Mouse (Mus musculus) stomach, embryonic 15.5 days (tissue): Measurements from ENCODE around the gene Dtl. TPM values are rescaled to one million over a fixed set of nuclear protein-coding genes. Genes with fewer than 3 reads are reported as not detected.

ENCODE experiments used
- ATAC-seq: fragments of 200-750 bp; cut with Nextera tagmentation; 2 replicates; pipeline ENCODE4 v1.8.0; 2017; ENCODE audit warnings: low read depth, moderate number of reproducible peaks, moderate TSS enrichment; ENCODE audit not compliant: insufficient read depth, low FRiP score
- H3K27ac ChIP-seq: fragments of 300-500 bp; sonication (generic); 2 replicates; pipeline ENCODE4 v1.5.1; 2015; ENCODE audit warnings: mild to moderate bottlenecking, inconsistent platforms
- H3K27me3 ChIP-seq: fragments of 300-500 bp; sonication (generic); replicated peaks from 2 replicates; pipeline ENCODE4 v1.6.1; 2015; ENCODE audit warnings: inconsistent platforms
- H3K36me3 ChIP-seq: fragments of 300-500 bp; sonication (generic); 2 replicates; pipeline ENCODE4 v1.6.1; 2015; ENCODE audit warnings: inconsistent platforms
- H3K4me1 ChIP-seq: fragments of 300-500 bp; sonication (generic); 2 replicates; pipeline ENCODE4 v1.6.1; 2015; ENCODE audit warnings: inconsistent platforms
- H3K4me2 ChIP-seq: fragments of 300-500 bp; sonication (generic); 2 replicates; pipeline ENCODE4 v1.6.1; 2015; ENCODE audit warnings: mild to moderate bottlenecking, inconsistent platforms
- H3K4me3 ChIP-seq: fragments of 300-500 bp; sonication (generic); replicated peaks from 2 replicates; pipeline ENCODE4 v1.5.1; 2015; ENCODE audit warnings: inconsistent platforms
- H3K9ac ChIP-seq: fragments of 300-500 bp; sonication (generic); 2 replicates; pipeline ENCODE4 v1.6.1; 2015; ENCODE audit warnings: inconsistent platforms
- H3K9me3 ChIP-seq: fragments of 300-500 bp; sonication (generic); 2 replicates; pipeline ENCODE4 v1.6.1; 2016; ENCODE audit warnings: inconsistent platforms
- WGBS: fragments of 180-500 bp; shearing (Covaris S2); methylation state at CpG from one replicate; pipeline ENCODE4 v1.1.7; 2015; 5-methylcytosine and 5-hydroxymethylcytosine counted together
- polyA plus RNA-seq: library from polyadenylated mRNA; unstranded; fragments of >200 nt; fragmentation: Nextera tagmentation; extraction: Ambion mirVana; gene quantifications from 2 replicates; pipeline ENCODE4 v1.2.1, GENCODE M21; 2015

Gene Dtl
- polyA plus RNA-seq, 1 experiment from 2014 or later = 41.8 TPM

DNA sequence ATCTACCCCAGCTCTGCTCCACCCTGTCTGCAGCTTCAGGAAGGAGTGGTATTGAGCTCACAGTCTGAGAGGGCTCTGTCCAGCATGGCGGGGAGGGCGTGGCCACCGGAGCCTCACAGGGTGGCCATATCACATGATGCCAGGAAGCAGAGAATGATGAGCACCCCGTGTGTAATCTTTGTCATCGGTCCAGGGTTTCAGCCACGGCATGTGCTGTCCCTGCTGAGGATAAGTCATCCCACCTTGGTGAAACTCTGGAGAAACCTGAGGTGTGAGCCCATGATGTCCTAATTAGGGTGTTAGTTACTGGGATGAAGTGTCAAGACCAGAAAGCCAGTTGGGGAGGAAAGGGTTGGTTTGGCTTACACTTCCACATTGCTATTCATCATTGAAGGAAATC, 33.7 kb upstream of the Dtl start:
- WGBS = 88% methylated on average over 6 of the region's 6 CpGs
- no peak overlapping the region for H3K4me2 ChIP-seq
- H3K27me3 ChIP-seq = no peaks in the 10 kb centered on the region
- no peak for ATAC-seq
- H3K27ac ChIP-seq = no peak overlapping the region
- H3K9ac ChIP-seq = no peak overlapping the region
- H3K9me3 ChIP-seq = no peaks in the 10 kb centered on the region
- no peak overlapping the region for H3K4me3 ChIP-seq
- H3K4me1 ChIP-seq = no peaks in the 10 kb centered on the region
- peaks cover 77% of the 10 kb centered on the region for H3K36me3 ChIP-seq

DNA sequence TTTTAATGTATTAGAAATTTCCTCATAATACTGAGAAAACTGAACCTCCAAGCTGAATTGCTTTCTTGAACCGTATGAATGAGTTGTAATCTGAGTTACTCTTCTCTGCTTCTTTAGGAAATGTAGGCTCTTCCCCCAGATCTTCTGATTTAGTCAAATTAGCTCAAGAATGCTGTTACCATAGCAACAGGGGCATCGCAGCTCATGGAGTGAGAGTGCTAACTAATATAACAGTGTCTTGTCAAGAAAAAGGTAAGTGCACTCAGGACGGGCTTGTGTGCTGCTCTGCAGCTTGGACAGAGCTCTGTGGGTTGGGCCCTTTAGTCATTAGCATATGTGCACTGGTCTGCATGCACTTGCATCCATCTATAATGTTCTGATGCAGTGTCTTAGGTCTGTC, 29.3 kb upstream of the Dtl start:
- no peaks in the 10 kb centered on the region for H3K4me1 ChIP-seq
- no peak for ATAC-seq
- H3K27ac ChIP-seq = no peak overlapping the region
- H3K27me3 ChIP-seq = no peaks in the 10 kb centered on the region
- no peaks in the 10 kb centered on the region for H3K9me3 ChIP-seq
- no peak overlapping the region for H3K4me3 ChIP-seq
- H3K4me2 ChIP-seq = no peak overlapping the region
- WGBS = 80% methylated on average over 3 of the region's 3 CpGs
- peaks cover 52% of the 10 kb centered on the region for H3K36me3 ChIP-seq
- no peak overlapping the region for H3K9ac ChIP-seq

DNA sequence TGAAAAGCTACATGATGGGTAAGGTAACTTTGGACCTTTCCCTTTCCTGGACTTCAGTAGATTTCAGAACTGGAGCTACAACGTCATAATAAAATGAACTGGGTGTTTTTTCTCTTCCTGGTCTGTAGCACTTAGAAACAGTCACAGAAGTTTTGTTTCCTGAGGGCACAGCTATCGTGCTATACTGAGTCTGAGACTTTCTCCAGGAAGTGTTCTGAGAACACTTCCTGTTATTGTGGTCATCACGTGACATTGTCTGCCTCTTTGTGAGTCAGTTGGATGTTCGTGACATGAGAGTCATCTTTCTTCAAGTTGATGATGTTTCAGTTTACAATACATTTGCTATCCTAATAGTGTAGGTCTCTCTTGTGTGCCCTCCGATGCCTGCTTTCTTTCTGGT, 23.9 kb upstream of the Dtl start:
- H3K27ac ChIP-seq = no peak overlapping the region
- ATAC-seq = no peak
- H3K27me3 ChIP-seq = no peaks in the 10 kb centered on the region
- H3K4me1 ChIP-seq = no peaks in the 10 kb centered on the region
- no peak overlapping the region for H3K4me3 ChIP-seq
- WGBS = 73% methylated on average over 5 of the region's 5 CpGs
- no peaks in the 10 kb centered on the region for H3K9me3 ChIP-seq
- H3K36me3 ChIP-seq = peaks cover 30% of the 10 kb centered on the region
- H3K4me2 ChIP-seq = no peak overlapping the region
- H3K9ac ChIP-seq = no peak overlapping the region

DNA sequence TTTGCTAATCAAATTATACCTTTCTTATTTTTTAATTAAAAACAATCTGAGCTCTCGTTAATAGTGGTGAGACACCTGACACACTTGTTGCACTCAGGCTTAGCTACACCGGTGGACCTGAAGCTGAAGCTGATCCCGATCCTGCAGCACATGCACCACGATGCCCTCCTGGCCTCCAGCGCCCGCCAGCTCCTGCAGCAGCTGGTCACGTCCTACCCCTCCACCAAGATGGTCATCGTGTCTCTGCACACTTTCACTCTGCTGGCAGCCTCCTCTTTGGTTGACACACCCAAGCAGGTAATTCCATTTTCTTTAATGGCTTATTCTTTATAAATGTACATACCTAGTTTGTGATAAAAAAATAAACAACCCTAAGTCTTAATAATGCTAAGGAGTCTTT, 20.7 kb upstream of the Dtl start:
- ATAC-seq = no peak
- 93% methylated on average over 8 of the region's 8 CpGs for WGBS
- Histone ChIP-seq H3K27me3 (no peaks in the 10 kb centered on the region), H3K27ac (no peak overlapping the region), H3K36me3 (peaks cover 27% of the 10 kb centered on the region), H3K4me1 (no peaks in the 10 kb centered on the region), H3K9ac (no peak overlapping the region), H3K4me3 (no peak overlapping the region), H3K4me2 (no peak overlapping the region), H3K9me3 (no peaks in the 10 kb centered on the region)

DNA sequence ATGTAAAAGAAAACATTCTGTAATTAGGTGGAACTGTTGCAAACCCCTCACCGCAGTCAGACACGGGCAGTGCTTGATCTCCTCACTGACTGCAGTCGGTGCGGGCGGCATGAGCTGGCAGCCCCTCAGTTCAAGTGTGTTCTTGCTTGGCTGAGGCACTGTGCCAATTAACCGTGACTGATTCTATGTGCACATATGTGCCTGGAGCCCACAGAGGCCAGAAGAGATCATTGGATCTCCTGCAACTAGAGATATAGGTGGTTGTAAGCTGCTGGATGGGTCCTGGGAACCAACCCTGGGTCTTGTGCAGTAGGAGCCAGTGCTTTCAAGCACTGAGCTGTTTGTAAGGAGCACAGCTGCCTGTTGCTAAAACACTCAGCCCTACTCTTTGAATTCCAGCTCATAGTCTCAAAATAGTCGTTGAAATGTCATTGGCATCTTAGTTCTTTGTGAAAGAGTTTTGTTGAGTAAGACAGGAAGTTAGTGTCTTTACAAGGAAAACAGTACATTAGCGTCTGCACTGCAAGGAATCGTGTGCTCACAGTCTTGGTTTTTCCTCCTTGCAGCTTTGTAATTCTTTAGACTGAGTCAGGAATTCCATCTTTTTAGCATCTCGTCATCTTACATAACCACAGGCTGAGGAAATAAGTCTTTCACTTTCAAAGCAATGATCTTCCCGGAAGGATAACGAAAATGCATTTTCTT, 16.8 kb upstream of the Dtl start:
- Histone ChIP-seq H3K36me3 (peaks cover 33% of the 10 kb centered on the region), H3K4me3 (no peak overlapping the region), H3K9ac (no peak overlapping the region), H3K27ac (no peak overlapping the region), H3K4me1 (no peaks in the 10 kb centered on the region), H3K27me3 (no peaks in the 10 kb centered on the region), H3K9me3 (no peaks in the 10 kb centered on the region), H3K4me2 (no peak overlapping the region)
- 84% methylated on average over 12 of the region's 12 CpGs for WGBS
- no peak for ATAC-seq

DNA sequence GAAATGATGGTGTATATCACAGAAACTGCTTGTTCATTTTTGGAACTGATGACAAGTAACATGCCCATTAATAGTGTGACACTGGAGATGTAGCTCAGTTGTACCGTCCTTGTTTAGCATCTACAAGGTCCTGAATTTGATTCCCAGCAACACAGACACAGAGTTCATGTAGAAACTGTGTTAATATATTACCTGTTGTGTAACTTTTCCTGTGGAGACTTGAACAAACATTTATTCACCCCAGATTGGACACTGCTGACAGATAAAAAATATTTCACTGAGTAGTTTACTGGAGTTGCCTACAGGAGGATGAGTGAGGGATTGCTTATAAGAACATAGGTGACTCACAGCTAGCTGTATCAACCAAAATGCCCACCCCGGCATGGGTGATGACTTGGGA, 13.4 kb upstream of the Dtl start:
- Histone ChIP-seq H3K4me1 (no peaks in the 10 kb centered on the region), H3K27me3 (no peaks in the 10 kb centered on the region), H3K9me3 (no peaks in the 10 kb centered on the region), H3K27ac (no peak overlapping the region), H3K9ac (no peak overlapping the region), H3K4me3 (no peak overlapping the region), H3K4me2 (no peak overlapping the region), H3K36me3 (peaks cover 31% of the 10 kb centered on the region)
- ATAC-seq = no peak
- WGBS = 98% methylated on average over 2 of the region's 2 CpGs

DNA sequence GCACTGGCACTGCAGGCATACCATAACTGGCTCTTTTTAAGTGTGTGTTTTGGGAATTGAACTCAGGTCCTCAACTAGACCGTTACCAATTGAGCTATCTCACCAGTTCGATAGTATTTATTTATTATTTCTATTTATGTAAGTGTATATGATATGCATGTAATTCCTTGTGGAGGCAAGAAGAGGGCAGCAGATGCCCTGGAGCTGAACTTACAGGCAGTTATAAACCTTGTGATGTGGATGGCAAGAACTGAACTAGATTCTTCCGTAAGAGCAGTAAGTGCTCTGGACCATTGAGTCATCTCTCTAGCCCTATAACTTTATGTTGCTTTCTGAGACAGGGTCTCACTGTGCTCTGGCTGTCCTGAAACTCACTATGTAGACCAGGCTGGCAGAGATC, 11.7 kb upstream of the Dtl start:
- H3K4me1 ChIP-seq = no peaks in the 10 kb centered on the region
- no peaks in the 10 kb centered on the region for H3K27me3 ChIP-seq
- H3K4me2 ChIP-seq = no peak overlapping the region
- no peaks in the 10 kb centered on the region for H3K9me3 ChIP-seq
- no peak for ATAC-seq
- 94% methylated on average over 3 of the region's 3 CpGs for WGBS
- no peak overlapping the region for H3K27ac ChIP-seq
- H3K36me3 ChIP-seq = peaks cover 42% of the 10 kb centered on the region
- H3K4me3 ChIP-seq = no peak overlapping the region
- H3K9ac ChIP-seq = no peak overlapping the region

DNA sequence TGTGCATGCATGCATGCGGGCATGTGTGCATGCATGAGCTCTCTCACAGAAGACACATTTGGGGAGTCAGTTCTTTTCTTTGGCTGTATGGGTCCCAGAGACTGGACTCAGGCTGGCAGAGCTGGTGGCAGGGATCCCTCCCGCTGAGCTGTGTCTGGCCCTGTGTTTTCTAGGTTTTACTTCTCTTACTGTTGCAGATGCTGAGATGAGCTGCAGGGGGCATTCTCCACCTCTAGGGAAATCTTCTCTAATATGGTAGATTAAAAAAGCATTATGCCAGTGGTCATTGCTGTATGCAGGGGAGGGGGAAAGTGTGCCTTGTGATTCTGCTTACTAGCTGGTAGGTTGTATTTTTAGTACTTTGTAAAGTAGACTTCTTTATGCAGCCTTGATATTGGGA, 10.4 kb upstream of the Dtl start:
- no peaks in the 10 kb centered on the region for H3K4me1 ChIP-seq
- H3K27me3 ChIP-seq = no peaks in the 10 kb centered on the region
- peaks cover 39% of the 10 kb centered on the region for H3K36me3 ChIP-seq
- no peak overlapping the region for H3K9ac ChIP-seq
- no peak for ATAC-seq
- no peaks in the 10 kb centered on the region for H3K9me3 ChIP-seq
- no peak overlapping the region for H3K4me2 ChIP-seq
- H3K27ac ChIP-seq = no peak overlapping the region
- H3K4me3 ChIP-seq = no peak overlapping the region
- 88% methylated on average over 2 of the region's 2 CpGs for WGBS

DNA sequence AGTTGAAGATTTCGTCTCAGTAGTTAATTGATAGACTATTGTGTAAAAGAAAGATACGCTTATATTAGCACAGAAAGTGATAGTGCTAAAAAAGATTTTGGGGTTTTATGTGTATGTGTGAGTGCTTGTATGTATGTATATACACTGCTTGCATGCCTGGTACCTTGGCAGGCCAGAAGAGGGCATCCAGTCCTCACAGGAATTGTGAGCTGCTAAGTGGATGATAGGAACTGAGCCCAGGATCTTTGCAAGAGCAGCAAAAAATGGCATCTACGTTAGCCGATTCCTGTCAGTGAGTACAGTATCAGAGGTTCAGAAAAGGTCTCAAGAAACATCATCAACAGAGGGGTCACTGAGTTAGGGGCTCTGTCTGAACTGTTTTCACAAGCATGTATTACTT, 9.1 kb upstream of the Dtl start:
- ATAC-seq = no peak
- no peak overlapping the region for H3K4me2 ChIP-seq
- no peak overlapping the region for H3K27ac ChIP-seq
- H3K4me1 ChIP-seq = no peaks in the 10 kb centered on the region
- 85% methylated on average over 4 of the region's 4 CpGs for WGBS
- peaks cover 34% of the 10 kb centered on the region for H3K36me3 ChIP-seq
- no peak overlapping the region for H3K4me3 ChIP-seq
- no peaks in the 10 kb centered on the region for H3K27me3 ChIP-seq
- no peak overlapping the region for H3K9ac ChIP-seq
- no peaks in the 10 kb centered on the region for H3K9me3 ChIP-seq

DNA sequence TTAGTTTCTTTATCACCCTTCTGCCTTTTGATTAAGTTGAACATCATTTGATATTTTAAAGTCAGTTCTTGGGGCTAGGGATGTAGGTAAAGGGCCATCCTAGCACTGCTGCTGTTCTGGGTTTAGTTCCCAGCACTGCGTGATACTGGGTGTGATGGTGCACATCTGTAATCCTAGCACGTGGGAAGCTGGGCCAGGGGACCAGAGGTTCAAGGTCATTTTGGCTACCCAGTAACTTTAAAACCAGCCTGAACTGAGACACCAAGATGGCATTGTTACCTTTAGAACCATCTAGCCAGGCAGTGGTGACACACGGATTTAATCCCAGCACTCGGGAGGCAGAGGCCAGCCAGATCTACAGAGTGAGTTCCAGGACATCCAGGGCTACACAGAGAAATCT, 8.5 kb upstream of the Dtl start:
- no peak overlapping the region for H3K9ac ChIP-seq
- no peak overlapping the region for H3K27ac ChIP-seq
- H3K4me2 ChIP-seq = no peak overlapping the region
- H3K27me3 ChIP-seq = no peaks in the 10 kb centered on the region
- 94% methylated on average over 4 of the region's 4 CpGs for WGBS
- H3K36me3 ChIP-seq = peaks cover 30% of the 10 kb centered on the region
- no peak overlapping the region for H3K4me3 ChIP-seq
- H3K4me1 ChIP-seq = no peaks in the 10 kb centered on the region
- no peak for ATAC-seq
- H3K9me3 ChIP-seq = no peaks in the 10 kb centered on the region

DNA sequence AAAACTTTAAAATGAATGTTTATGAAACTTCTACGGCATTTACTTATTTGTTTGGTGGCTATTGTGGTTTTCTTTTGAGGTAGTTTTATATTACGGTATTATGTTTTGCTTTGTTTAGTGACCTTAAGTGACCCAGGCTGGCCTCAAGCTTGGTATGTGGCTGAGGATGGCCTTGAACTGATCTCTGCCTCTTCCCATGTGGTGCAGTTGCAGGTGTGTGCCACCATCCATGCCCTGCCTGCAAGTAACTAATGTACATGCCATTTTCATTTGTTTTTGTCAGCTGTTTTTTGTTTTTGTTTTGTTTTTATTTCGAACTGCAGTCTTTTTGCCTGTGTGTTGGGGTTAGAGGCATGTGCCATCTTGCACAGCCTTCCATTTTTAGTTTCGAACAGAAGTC, 6.3 kb upstream of the Dtl start:
- no peaks in the 10 kb centered on the region for H3K9me3 ChIP-seq
- ATAC-seq = no peak
- H3K27ac ChIP-seq = no peak overlapping the region
- peaks cover 13% of the 10 kb centered on the region for H3K4me1 ChIP-seq
- no peak overlapping the region for H3K4me3 ChIP-seq
- no peaks in the 10 kb centered on the region for H3K27me3 ChIP-seq
- WGBS = 83% methylated on average over 4 of the region's 4 CpGs
- H3K4me2 ChIP-seq = no peak overlapping the region
- peaks cover 20% of the 10 kb centered on the region for H3K36me3 ChIP-seq
- no peak overlapping the region for H3K9ac ChIP-seq

DNA sequence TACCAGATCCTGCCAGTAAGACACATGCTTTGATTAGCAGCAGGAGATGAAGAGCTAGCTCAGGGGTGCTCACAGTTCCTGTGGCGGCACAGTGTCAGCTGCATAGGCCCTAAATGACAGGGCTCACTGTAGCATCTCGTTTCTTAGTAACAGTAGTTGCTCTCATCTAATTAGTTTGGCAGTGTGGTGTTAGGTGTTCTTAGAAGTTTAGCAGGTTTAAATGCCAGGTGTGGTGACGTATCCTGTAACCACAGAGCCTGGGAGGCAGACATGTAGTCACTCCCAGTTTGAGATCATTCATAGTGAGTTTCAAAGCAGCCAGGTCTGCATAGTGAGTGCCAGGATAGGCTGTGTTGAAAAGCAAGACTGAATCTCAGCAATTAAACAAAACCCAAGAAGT, 4.2 kb upstream of the Dtl start:
- no peak overlapping the region for H3K9ac ChIP-seq
- H3K4me1 ChIP-seq = peaks cover 16% of the 10 kb centered on the region
- no peak overlapping the region for H3K4me3 ChIP-seq
- no peaks in the 10 kb centered on the region for H3K9me3 ChIP-seq
- 91% methylated on average over 3 of the region's 3 CpGs for WGBS
- no peak overlapping the region for H3K27ac ChIP-seq
- H3K4me2 ChIP-seq = no peak overlapping the region
- peaks cover 19% of the 10 kb centered on the region for H3K36me3 ChIP-seq
- no peaks in the 10 kb centered on the region for H3K27me3 ChIP-seq
- no peak for ATAC-seq

DNA sequence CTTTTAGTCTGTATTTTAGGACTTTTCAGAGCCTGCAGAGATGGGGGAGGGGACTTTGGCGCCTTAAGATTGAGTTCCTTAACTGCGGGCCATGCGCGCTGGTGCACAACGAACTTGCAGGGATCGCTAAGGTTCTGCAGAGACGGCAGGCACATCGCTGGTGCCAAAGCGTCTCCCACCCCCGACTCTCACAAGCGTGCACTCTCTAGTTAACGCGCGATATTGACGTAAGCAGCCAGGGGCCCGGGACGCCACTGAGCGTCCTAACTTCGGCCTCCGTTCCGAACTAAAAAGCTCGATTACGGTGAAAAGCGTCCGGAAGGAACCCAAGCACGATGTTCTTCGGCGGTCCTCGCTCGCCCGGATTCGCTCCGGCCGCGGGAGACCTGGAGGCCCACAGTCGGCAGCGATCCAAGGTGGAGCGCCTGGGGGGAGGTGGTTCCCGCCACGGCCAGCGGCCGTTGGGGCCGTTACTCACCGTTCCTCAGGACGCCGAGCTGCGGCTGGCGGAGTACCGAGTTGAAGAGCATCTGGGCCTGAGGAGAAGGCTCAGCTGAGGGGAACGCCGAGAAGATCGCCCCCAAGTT, 380 bp downstream of the Dtl start:
- H3K36me3 ChIP-seq = no peaks in the 10 kb centered on the region
- H3K4me2 ChIP-seq = peak overlapping the region; percentile 74
- no peaks in the 10 kb centered on the region for H3K27me3 ChIP-seq
- H3K4me1 ChIP-seq = peaks cover 16% of the 10 kb centered on the region
- H3K9ac ChIP-seq = peak overlapping the region; percentile 89
- peak; percentile 21 for ATAC-seq
- no peaks in the 10 kb centered on the region for H3K9me3 ChIP-seq
- H3K4me3 ChIP-seq = peak overlapping the region; percentile 90
- under 1% methylated on average over 52 of the region's 52 CpGs for WGBS
- peak overlapping the region; percentile 95 for H3K27ac ChIP-seq
